ENCODE assay signal across 23 mouse cellular contexts in the genomic region with DNA sequence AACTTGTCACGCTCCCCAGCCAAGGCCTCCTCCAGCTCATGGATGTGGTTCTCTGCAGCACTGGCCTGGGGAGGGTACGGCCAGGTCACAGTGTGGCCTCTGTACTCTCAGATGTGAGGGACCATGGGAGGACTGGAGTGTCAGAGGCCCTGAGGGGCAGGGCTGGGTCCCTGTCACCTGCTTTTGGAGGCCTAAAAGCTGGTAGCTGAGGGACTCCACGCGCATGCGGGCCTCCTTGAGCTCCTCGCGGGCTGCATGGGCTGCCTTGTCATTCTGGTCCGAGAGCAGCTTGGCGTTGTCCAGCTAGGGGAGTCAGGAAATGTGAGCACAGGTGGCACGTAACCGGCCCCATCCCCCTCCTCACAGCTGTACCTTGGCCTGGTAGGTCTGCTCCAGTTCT. TPM values are rescaled to one million over a fixed set of nuclear protein-coding genes. Genes with fewer than 3 reads are reported as not detected.
"Had no signal": no experiment of that assay in that cellular context is flagged by ENCODE, and none has a peak within 500 bp of the region (broad histone marks: within the 10 kb centered on the region; RNA-seq: fewer than 3 reads in every experiment).

No protein-coding gene starts in this region.

- H3K4me3 ChIP-seq: layer of hippocampus, adult 2 months; left cerebral cortex, adult 2 months; limb, embryonic 12.5 days; liver, embryonic 12.5 days; liver, embryonic 15.5 days; lung, embryonic 15.5 days; megakaryocyte, embryonic 14.5 days; midbrain, embryonic 10.5 days; neural tube, embryonic 13.5 days; stomach, embryonic 15.5 days had no signal

- H3K27ac ChIP-seq: kidney, postnatal 0 days; layer of hippocampus, adult 2 months; left cerebral cortex, adult 2 months; limb, embryonic 12.5 days; liver, embryonic 12.5 days; liver, embryonic 15.5 days; lung, embryonic 15.5 days; midbrain, embryonic 10.5 days; neural tube, embryonic 13.5 days; stomach, embryonic 15.5 days had no signal

- ATAC-seq: liver, embryonic 12.5 days had no signal

- H3K27me3 ChIP-seq: limb, embryonic 12.5 days; liver, embryonic 12.5 days; liver, embryonic 15.5 days; lung, embryonic 15.5 days; megakaryocyte, embryonic 14.5 days; neural tube, embryonic 13.5 days; stomach, embryonic 15.5 days had no signal

- H3K4me2 ChIP-seq: limb, embryonic 12.5 days; liver, embryonic 12.5 days; liver, embryonic 15.5 days; lung, embryonic 15.5 days; neural tube, embryonic 13.5 days; stomach, embryonic 15.5 days had no signal

- DNase-seq: kidney, adult 2 months; layer of hippocampus, adult 9-11 months; layer of hippocampus, postnatal 36 days; liver; midbrain, embryonic 14.5 days; retina, postnatal 1 day; right cerebral cortex, postnatal 25 days; spleen, adult 18-20 months; thymus, adult 2 months; thymus, postnatal 14 days; thymus, postnatal 4 days had no signal

- H3K9me3 ChIP-seq: limb, embryonic 12.5 days; liver, embryonic 12.5 days; liver, embryonic 15.5 days; lung, embryonic 15.5 days; megakaryocyte, embryonic 14.5 days; midbrain, embryonic 10.5 days; neural tube, embryonic 13.5 days; stomach, embryonic 15.5 days had no signal

- H3K9ac ChIP-seq: limb, embryonic 12.5 days; liver, embryonic 12.5 days; liver, embryonic 15.5 days; lung, embryonic 15.5 days; neural tube, embryonic 13.5 days; stomach, embryonic 15.5 days had no signal

RNA-seq across cellular contexts. Expression of gene Tmprss9, which starts 33.1 kb away (rescaled TPM):
- total RNA-seq: neutrophil, adult 5-6 weeks had no signal
- polyA plus RNA-seq: liver, embryonic 15.5 days; lung, embryonic 15.5 days; midbrain, embryonic 14.5 days; stomach, embryonic 15.5 days had no signal
